Mouse (Mus musculus): ENCODE data around the gene Sytl4. TPM values are rescaled to one million over a fixed set of nuclear protein-coding genes. Genes with fewer than 3 reads are reported as not detected.

The Sytl4 gene
- 2.3 and 2.5 TPM in 2 replicates for polyA plus RNA-seq (2015; fragmentation: Nextera tagmentation; extraction: Ambion mirVana)

- DNase-seq (ENCODE audit: low spot score) (peak; percentile 56), ATAC-seq (replicated peaks; ENCODE audit: low FRiP score, low read depth) (peak; percentile 73)
- no peak for TF ChIP-seq CTCF (IDR thresholded peaks at IDR 0.05; ENCODE audit: low read depth)
- peak within 1 kb of the TSS; percentile 35; the same call in 1 of the 2 replicates for H3K9ac ChIP-seq (ENCODE audit: low read depth, low read length)
- no peaks in the 10 kb centered on the region for H3K9me3 ChIP-seq (replicated peaks; ENCODE audit: low read length)
- 23% methylated on average over 29 of the region's 29 CpGs for WGBS
- no peak within 1 kb of the TSS for H3K27ac ChIP-seq
- peak within 1 kb of the TSS; percentile 71 for H3K4me2 ChIP-seq (ENCODE audit: low read length)
- no peaks in the 10 kb centered on the region for H3K27me3 ChIP-seq (ENCODE audit: insufficient read depth, low read length)
- no peaks in the 10 kb centered on the region for H3K36me3 ChIP-seq (ENCODE audit: insufficient read depth, low read length)
- H3K4me3 ChIP-seq (replicated peaks; ENCODE audit: low read depth, low read length): peak within 1 kb of the TSS; percentile 52
- no peaks in the 10 kb centered on the region for H3K4me1 ChIP-seq (replicated peaks; ENCODE audit: insufficient read depth, low read length)
These were observed at the start of gene Sytl4 for GRCm38 (mm10) chrX:133981231-133982002. Gene Sytl4 (minus strand): TSS chrX:133981812.

DNA sequence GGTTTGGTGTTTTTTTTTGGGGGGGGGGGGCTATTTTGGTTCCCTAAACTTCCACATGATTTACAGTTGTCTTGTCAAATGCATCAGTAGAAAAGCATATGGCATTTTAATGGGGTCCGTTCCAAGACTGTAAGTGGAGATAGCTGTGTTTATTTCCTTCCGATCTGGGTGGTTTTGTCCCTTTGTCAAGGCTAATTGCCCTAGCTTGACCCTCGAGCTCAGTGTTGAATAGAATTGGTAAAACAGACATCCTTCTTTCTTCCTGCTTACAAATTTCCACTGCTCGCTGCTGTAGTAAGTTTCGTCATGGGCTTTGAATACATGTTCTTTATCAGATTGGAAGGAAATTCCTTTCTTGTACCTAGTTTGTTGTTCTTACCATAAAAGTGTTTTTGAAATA is 39.1 kb upstream of the Sytl4 start:
- no peak for TF ChIP-seq CTCF (IDR thresholded peaks at IDR 0.05; ENCODE audit: low read depth)
- Histone ChIP-seq H3K4me1 (replicated peaks; ENCODE audit: insufficient read depth, low read length) (no peaks in the 10 kb centered on the region), H3K27me3 (ENCODE audit: insufficient read depth, low read length) (no peaks in the 10 kb centered on the region), H3K27ac (no peak overlapping the region), H3K4me3 (replicated peaks; ENCODE audit: low read depth, low read length) (no peak overlapping the region), H3K9me3 (replicated peaks; ENCODE audit: low read length) (no peaks in the 10 kb centered on the region), H3K36me3 (ENCODE audit: insufficient read depth, low read length) (no peaks in the 10 kb centered on the region), H3K4me2 (ENCODE audit: low read length) (no peak overlapping the region), H3K9ac (ENCODE audit: low read depth, low read length) (no peak overlapping the region)
- WGBS: 40% methylated on average over 5 of the region's 5 CpGs
- DNase-seq (ENCODE audit: low spot score): peak; percentile 10
- no peak for ATAC-seq (replicated peaks; ENCODE audit: low FRiP score, low read depth)

DNA sequence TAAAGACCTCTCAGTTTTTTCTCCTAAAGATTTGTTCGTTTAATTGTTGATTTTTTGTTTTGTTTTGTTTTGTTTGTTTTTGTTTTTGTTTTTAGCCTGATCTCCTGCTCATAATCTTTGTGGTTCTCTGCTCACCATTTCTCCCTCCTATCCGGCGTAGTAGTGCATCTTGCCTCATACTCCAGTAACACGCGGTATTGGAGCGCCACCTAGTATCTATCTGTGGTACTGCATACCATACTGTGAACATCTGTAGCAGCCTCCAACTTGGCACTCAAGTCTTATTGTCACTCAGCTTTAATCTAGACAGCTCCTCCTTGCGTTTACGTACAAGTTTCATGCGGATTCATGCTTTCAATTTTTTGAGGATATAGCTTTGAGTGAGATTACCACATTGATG is 37.4 kb upstream of the Sytl4 start:
- H3K9ac ChIP-seq (ENCODE audit: low read depth, low read length): no peak overlapping the region
- H3K27ac ChIP-seq: no peak overlapping the region
- TF ChIP-seq CTCF (IDR thresholded peaks at IDR 0.05; ENCODE audit: low read depth): peak; percentile 90
- peak; percentile 63 for DNase-seq (ENCODE audit: low spot score)
- H3K4me3 ChIP-seq (replicated peaks; ENCODE audit: low read depth, low read length): no peak overlapping the region
- ATAC-seq (replicated peaks; ENCODE audit: low FRiP score, low read depth): no peak
- no peaks in the 10 kb centered on the region for H3K9me3 ChIP-seq (replicated peaks; ENCODE audit: low read length)
- H3K4me1 ChIP-seq (replicated peaks; ENCODE audit: insufficient read depth, low read length): no peaks in the 10 kb centered on the region
- no peak overlapping the region for H3K4me2 ChIP-seq (ENCODE audit: low read length)
- H3K36me3 ChIP-seq (ENCODE audit: insufficient read depth, low read length): no peaks in the 10 kb centered on the region
- no peaks in the 10 kb centered on the region for H3K27me3 ChIP-seq (ENCODE audit: insufficient read depth, low read length)
- WGBS: 23% methylated on average over 9 of the region's 9 CpGs

DNA sequence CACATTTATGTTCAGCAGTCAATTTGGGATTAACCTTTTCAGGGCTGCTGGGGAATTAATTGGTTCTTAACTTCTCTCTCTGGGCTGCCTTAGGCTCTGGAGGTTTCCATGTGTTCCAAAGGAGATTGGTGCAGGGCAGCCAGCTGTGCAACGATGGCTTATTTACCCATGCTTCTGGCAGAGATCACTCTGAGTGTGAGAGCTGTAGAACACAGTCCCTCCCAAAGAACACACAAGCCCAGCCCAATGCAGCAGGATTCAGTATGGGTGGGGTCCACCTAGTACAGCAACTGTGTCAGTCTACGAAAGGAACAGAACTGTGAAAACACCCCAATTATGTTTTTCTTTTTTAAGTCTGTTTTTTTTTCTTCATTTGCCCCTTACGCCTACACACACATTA is 14.3 kb upstream of the Sytl4 start:
- Histone ChIP-seq H3K27me3 (ENCODE audit: insufficient read depth, low read length) (no peaks in the 10 kb centered on the region), H3K4me1 (replicated peaks; ENCODE audit: insufficient read depth, low read length) (no peaks in the 10 kb centered on the region), H3K4me2 (ENCODE audit: low read length) (no peak overlapping the region), H3K4me3 (replicated peaks; ENCODE audit: low read depth, low read length) (no peak overlapping the region), H3K9ac (ENCODE audit: low read depth, low read length) (no peak overlapping the region), H3K27ac (no peak overlapping the region), H3K36me3 (ENCODE audit: insufficient read depth, low read length) (no peaks in the 10 kb centered on the region), H3K9me3 (replicated peaks; ENCODE audit: low read length) (no peaks in the 10 kb centered on the region)
- ATAC-seq (replicated peaks; ENCODE audit: low FRiP score, low read depth): no peak
- TF ChIP-seq CTCF (IDR thresholded peaks at IDR 0.05; ENCODE audit: low read depth): no peak
- WGBS: 68% methylated on average over 3 of the region's 3 CpGs
- DNase-seq (ENCODE audit: low spot score): no peak

DNA sequence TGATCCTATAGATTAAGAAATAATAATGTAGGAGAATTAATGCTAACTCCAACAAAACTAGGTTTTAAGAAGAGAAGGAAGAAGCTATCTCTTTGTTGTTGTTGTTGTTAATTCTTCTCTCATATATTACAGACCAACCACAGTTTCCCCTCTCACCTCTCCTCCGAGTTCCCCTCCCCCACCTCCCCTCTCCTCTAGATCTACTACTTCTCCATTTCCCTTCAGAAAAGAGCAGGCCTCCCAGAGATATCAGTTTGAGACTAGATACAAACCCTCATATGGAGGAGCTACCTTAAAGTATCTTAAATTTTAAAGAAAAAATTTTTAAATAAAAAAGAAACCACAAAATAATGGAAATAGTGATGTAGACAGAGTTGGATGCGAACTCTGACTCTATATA is 17.0 kb downstream of the Sytl4 start:
- DNase-seq (ENCODE audit: low spot score) (no peak), ATAC-seq (replicated peaks; ENCODE audit: low FRiP score, low read depth) (no peak)
- no peak overlapping the region for H3K27ac ChIP-seq
- H3K9ac ChIP-seq (ENCODE audit: low read depth, low read length): no peak overlapping the region
- H3K4me2 ChIP-seq (ENCODE audit: low read length): no peak overlapping the region
- no peak overlapping the region for H3K4me3 ChIP-seq (replicated peaks; ENCODE audit: low read depth, low read length)
- no peaks in the 10 kb centered on the region for H3K27me3 ChIP-seq (ENCODE audit: insufficient read depth, low read length)
- no peaks in the 10 kb centered on the region for H3K36me3 ChIP-seq (ENCODE audit: insufficient read depth, low read length)
- WGBS: 64% methylated on average over 2 of the region's 2 CpGs
- H3K4me1 ChIP-seq (replicated peaks; ENCODE audit: insufficient read depth, low read length): no peaks in the 10 kb centered on the region
- H3K9me3 ChIP-seq (replicated peaks; ENCODE audit: low read length): no peaks in the 10 kb centered on the region
- no peak for TF ChIP-seq CTCF (IDR thresholded peaks at IDR 0.05; ENCODE audit: low read depth)

DNA sequence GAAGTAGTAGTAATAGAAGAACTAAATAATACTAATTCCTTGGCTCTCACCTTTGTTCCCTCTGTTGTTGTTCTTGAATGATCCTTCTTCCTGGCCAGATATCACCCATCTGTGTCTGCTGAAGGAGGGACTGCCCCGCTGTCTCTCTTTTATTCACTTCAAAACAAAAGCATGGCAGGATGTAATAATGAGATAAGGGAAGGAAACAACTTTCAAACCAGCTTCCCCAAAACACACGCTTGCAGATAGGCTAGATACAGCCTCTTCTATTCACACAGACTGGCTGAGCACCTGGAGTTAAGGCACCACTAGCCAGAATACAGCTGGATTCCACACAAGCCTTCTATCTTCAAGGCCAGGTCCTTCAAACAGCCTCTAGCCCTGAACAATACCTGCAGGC is 21.0 kb downstream of the Sytl4 start:
- Histone ChIP-seq H3K4me1 (replicated peaks; ENCODE audit: insufficient read depth, low read length) (no peaks in the 10 kb centered on the region), H3K9me3 (replicated peaks; ENCODE audit: low read length) (no peaks in the 10 kb centered on the region), H3K27ac (no peak overlapping the region), H3K4me2 (ENCODE audit: low read length) (no peak overlapping the region), H3K9ac (ENCODE audit: low read depth, low read length) (no peak overlapping the region), H3K36me3 (ENCODE audit: insufficient read depth, low read length) (no peaks in the 10 kb centered on the region), H3K27me3 (ENCODE audit: insufficient read depth, low read length) (no peaks in the 10 kb centered on the region), H3K4me3 (replicated peaks; ENCODE audit: low read depth, low read length) (no peak overlapping the region)
- 60% methylated on average over 2 of the region's 2 CpGs for WGBS
- ATAC-seq (replicated peaks; ENCODE audit: low FRiP score, low read depth) (no peak), DNase-seq (ENCODE audit: low spot score) (no peak)
- no peak for TF ChIP-seq CTCF (IDR thresholded peaks at IDR 0.05; ENCODE audit: low read depth)
